Mouse (Mus musculus) small intestine, adult 2 months (tissue): Measurements from ENCODE around the gene Prickle2. TPM values are rescaled to one million over a fixed set of nuclear protein-coding genes. Genes with fewer than 3 reads are reported as not detected.

Experiments used
- H3K27ac ChIP-seq: fragments of 200-500 bp; 2 replicates; pipeline ENCODE4 v1.5.1; 2012; ENCODE audit warnings: low read depth, low read length, control low read depth, inconsistent platforms; ENCODE audit not compliant: insufficient read depth
- H3K27me3 ChIP-seq: fragments of 200-500 bp; 2 replicates; pipeline ENCODE4 v1.6.1; 2012; ENCODE audit warnings: mild to moderate bottlenecking, moderate library complexity, low read length, inconsistent platforms; ENCODE audit not compliant: control insufficient read depth, insufficient read depth
- H3K36me3 ChIP-seq: fragments of 200-500 bp; 2 replicates; pipeline ENCODE4 v1.6.1; 2012; ENCODE audit warnings: mild to moderate bottlenecking, low read length, control low read depth, inconsistent platforms; ENCODE audit not compliant: control insufficient read depth, insufficient read depth
- H3K4me1 ChIP-seq: fragments of 200-500 bp; 2 replicates; pipeline ENCODE4 v1.6.1; 2012; ENCODE audit warnings: low read length, inconsistent platforms, mixed read lengths; ENCODE audit not compliant: control insufficient read depth, insufficient read depth, insufficient read length
- H3K4me3 ChIP-seq: fragments of 200-500 bp; 2 replicates; pipeline ENCODE4 v1.5.1; 2012; ENCODE audit warnings: low read depth, mild to moderate bottlenecking, control low read depth, inconsistent platforms, low read length, moderate library complexity
- CTCF ChIP-seq: fragments of 200-500 bp; IDR thresholded peaks from 2 replicates; pipeline ENCODE4 v1.5.1; 2012; ENCODE audit warnings: low read depth, mild to moderate bottlenecking, control low read depth, inconsistent platforms, low read length, moderate library complexity, mixed read lengths; ENCODE audit not compliant: insufficient replicate concordance, insufficient read length; ENCODE audit errors: extremely low read depth
- POLR2A ChIP-seq: fragments of 200-500 bp; IDR thresholded peaks from 2 replicates; pipeline ENCODE4 v1.6.1; 2012; ENCODE audit warnings: low read depth, mild to moderate bottlenecking, control low read depth, inconsistent platforms, low read length, moderate library complexity
- WGBS: fragments of 180-500 bp; shearing (Covaris S2); methylation state at CpG from one replicate; pipeline ENCODE4 v1.1.7; 2018; 5-methylcytosine and 5-hydroxymethylcytosine counted together
- polyA plus RNA-seq: library from polyadenylated mRNA; depleted of rRNA; stranded (reverse); fragments of >200 nt; gene quantifications from 2 replicates; pipeline ENCODE4 v1.2.3, GENCODE M21; 2012; rRNA removed

The Prickle2 gene
- polyA plus RNA-seq, 1 experiment: 1.6 TPM

GRCm38 (mm10) chr6:92344588-92344987 lies 361.4 kb downstream of the Prickle2 start:
- H3K27me3 ChIP-seq: no peaks in the 10 kb centered on the region
- H3K27ac ChIP-seq: no peak overlapping the region
- H3K4me3 ChIP-seq: no peak overlapping the region
- WGBS: 77% methylated on average over 3 of the region's 3 CpGs
- no peaks in the 10 kb centered on the region for H3K36me3 ChIP-seq
- TF ChIP-seq CTCF (no peak), POLR2A (no peak)
- H3K4me1 ChIP-seq: no peaks in the 10 kb centered on the region

Other genes starting within 250 kb of the Prickle2 start
- gene A730049H05Rik, start 110.3 kb upstream of the Prickle2 start, polyA plus RNA-seq: not detected in 2 replicates
- gene Gm15737, start 163.2 kb upstream of the Prickle2 start, polyA plus RNA-seq: not detected in 2 replicates
- 1.1 and 1.8 TPM in 2 replicates for gene Adamts9, start 237.3 kb upstream of the Prickle2 start, polyA plus RNA-seq